Mouse (Mus musculus) heart, adult 2 months (tissue): ENCODE results near the gene Luzp1. TPM values are rescaled to one million over a fixed set of nuclear protein-coding genes. Genes with fewer than 3 reads are reported as not detected.
A peak's percentile ranks its signal among the peaks of the same experiment; 100 is the strongest.

Source experiments
- DNase-seq, 2 experiments: peaks; one replicate each; pipeline ENCODE4 v3.0.0; 2021
- H3K27ac ChIP-seq: fragments of 200-600 bp; 2 replicates; pipeline ENCODE4 v1.8.1; 2022
- H3K27me3 ChIP-seq: fragments of 200-500 bp; 2 replicates; pipeline ENCODE4 v1.6.1; 2012; ENCODE audit warnings: mild to moderate bottlenecking, low read length, inconsistent platforms, mixed read lengths; ENCODE audit not compliant: control insufficient read depth, insufficient read depth
- H3K36me3 ChIP-seq: fragments of 200-500 bp; 2 replicates; pipeline ENCODE4 v1.6.1; 2012; ENCODE audit warnings: low read length, inconsistent platforms; ENCODE audit not compliant: control insufficient read depth, insufficient read depth
- H3K4me1 ChIP-seq: fragments of 200-500 bp; 2 replicates; pipeline ENCODE4 v1.6.1; 2011; ENCODE audit warnings: low read length; ENCODE audit not compliant: control insufficient read depth, insufficient read depth
- H3K4me3 ChIP-seq: fragments of 200-600 bp; 2 replicates; pipeline ENCODE4 v1.8.1; 2022
- H3K79me2 ChIP-seq: fragments of 200-500 bp; replicated peaks from 2 replicates; pipeline ENCODE4 v1.6.1; 2012; ENCODE audit warnings: mild to moderate bottlenecking, inconsistent platforms, low read length, moderate library complexity, mixed read lengths; ENCODE audit not compliant: control insufficient read depth, insufficient read depth
- H3K9ac ChIP-seq: fragments of 200-500 bp; 2 replicates; pipeline ENCODE4 v1.6.1; 2012; ENCODE audit warnings: low read depth, mild to moderate bottlenecking, control low read depth, inconsistent platforms, low read length, mixed read lengths
- CTCF ChIP-seq: fragments of 200-600 bp; IDR thresholded peaks from 2 replicates; pipeline ENCODE4 v1.8.1; 2022; ENCODE audit warnings: antibody characterized with exemption, mild to moderate bottlenecking, moderate library complexity
- EP300 ChIP-seq: fragments of 200-500 bp; IDR thresholded peaks from 2 replicates; pipeline ENCODE4 v1.6.1; 2011; ENCODE audit warnings: low read depth, low read length, control low read depth; ENCODE audit not compliant: insufficient read depth
- POLR2A ChIP-seq: fragments of 200-500 bp; IDR thresholded peaks from 2 replicates; pipeline ENCODE4 v1.6.1; 2011; ENCODE audit warnings: mild to moderate bottlenecking, low read depth, low read length, control low read depth; ENCODE audit not compliant: insufficient read depth
- whole genome bisulfite sequencing: fragments of 180-500 bp; shearing (Covaris S2); methylation state at CpG from one replicate; pipeline ENCODE4 v1.1.7; 2018; 5-methylcytosine and 5-hydroxymethylcytosine counted together
- intact Hi-C: fragments of 180-260 bp; cut with DNase I; formaldehyde crosslinking; loops from one replicate; pipeline ENCODE4 v1.15.1; 2025
- polyA plus RNA-seq: library from polyadenylated mRNA; depleted of rRNA; stranded (reverse); fragments of >200 nt; gene quantifications from 2 replicates; pipeline ENCODE4 v1.2.3, GENCODE M21; 2012
- total RNA-seq, 2 experiments: library from RNA; stranded (reverse); gene quantifications; 2 replicates each; pipeline ENCODE4 v1.2.3; 2021

Luzp1 gene
- total and polyA plus RNA-seq, 3 experiments, result 11.0 to 37.8 (median 36.5) TPM

- no peak overlapping the region for H3K4me3 ChIP-seq
- no peaks in the 10 kb centered on the region for H3K4me1 ChIP-seq
- intact Hi-C loops, result no loop called here
- no peaks in the 10 kb centered on the region for H3K79me2 ChIP-seq
- no peaks in the 10 kb centered on the region for H3K36me3 ChIP-seq
- no peak overlapping the region for H3K27ac ChIP-seq
- no peak overlapping the region for H3K9ac ChIP-seq
- no peak for TF ChIP-seq EP300
- TF ChIP-seq CTCF, result no peak
- TF ChIP-seq POLR2A, result no peak
- DNase-seq, result no peak
- 85% methylated on average over 4 of the region's 4 CpGs for WGBS
- H3K27me3 ChIP-seq, result no peaks in the 10 kb centered on the region
Measured at GRCm38 (mm10) chr4:136434029-136434428, 35.5 kb upstream of the Luzp1 start.

GRCm38 (mm10) chr4:136439106-136439505 is 30.5 kb upstream of the Luzp1 start:
- no peak overlapping the region for H3K27ac ChIP-seq
- no peaks in the 10 kb centered on the region for H3K27me3 ChIP-seq
- intact Hi-C loops, result no loop called here
- H3K36me3 ChIP-seq, result no peaks in the 10 kb centered on the region
- no peak for DNase-seq
- H3K79me2 ChIP-seq, result no peaks in the 10 kb centered on the region
- TF ChIP-seq CTCF (no peak), POLR2A (no peak), EP300 (no peak)
- 69% methylated on average over 4 of the region's 4 CpGs for WGBS
- no peaks in the 10 kb centered on the region for H3K4me1 ChIP-seq
- no peak overlapping the region for H3K9ac ChIP-seq
- no peak overlapping the region for H3K4me3 ChIP-seq

DNA sequence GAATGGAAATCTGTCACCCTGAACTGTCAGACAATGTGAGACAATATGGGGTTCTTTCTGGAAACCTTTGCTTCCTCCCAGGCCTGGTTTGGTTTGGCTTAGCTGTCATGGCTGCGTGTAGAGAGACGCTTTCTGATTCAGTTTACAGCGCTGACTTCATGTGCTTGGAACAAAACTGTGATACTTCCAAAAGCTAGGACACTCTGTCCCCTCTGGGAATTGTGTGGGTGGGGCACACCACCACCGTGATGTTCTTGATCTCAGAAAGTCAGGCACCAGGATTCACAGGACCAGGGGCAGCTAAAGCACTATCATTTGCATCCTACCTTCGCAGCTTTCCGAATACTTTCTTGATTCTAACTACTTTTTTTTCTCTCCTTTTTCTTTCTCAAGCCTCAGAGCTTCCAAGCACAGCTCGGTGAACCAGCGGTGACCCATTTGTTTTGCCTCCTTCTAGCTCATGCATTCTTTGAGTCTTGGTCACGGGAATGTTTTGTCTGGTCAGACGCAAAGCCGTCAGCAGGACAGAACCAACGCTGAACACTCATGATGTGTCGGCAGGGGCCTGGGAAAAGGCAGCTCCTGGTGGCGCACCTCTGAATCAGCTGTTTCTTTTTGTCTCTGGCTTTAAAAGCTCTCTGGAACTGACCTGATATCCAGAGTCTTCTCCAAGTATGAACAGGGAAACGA is 28.1 kb upstream of the Luzp1 start:
- Histone ChIP-seq H3K27me3 (no peaks in the 10 kb centered on the region), H3K36me3 (no peaks in the 10 kb centered on the region), H3K79me2 (no peaks in the 10 kb centered on the region), H3K9ac (no peak overlapping the region), H3K4me1 (no peaks in the 10 kb centered on the region), H3K4me3 (no peak overlapping the region), H3K27ac (no peak overlapping the region)
- TF ChIP-seq POLR2A (no peak), EP300 (0 out of 2 replicates have a peak, but pooled peaks have one; percentile 30), CTCF (no peak)
- intact Hi-C loops, result no loop called here
- DNase-seq, result peak in 1 of 2 experiments; percentile 30
- 53% methylated on average over 15 of the region's 15 CpGs for WGBS

- Histone ChIP-seq H3K27ac (no peak overlapping the region), H3K4me1 (no peaks in the 10 kb centered on the region), H3K9ac (no peak overlapping the region), H3K79me2 (no peaks in the 10 kb centered on the region), H3K27me3 (no peaks in the 10 kb centered on the region), H3K36me3 (no peaks in the 10 kb centered on the region), H3K4me3 (no peak overlapping the region)
- WGBS, result 63% methylated on average over 4 of the region's 4 CpGs
- intact Hi-C loops, result no loop called here
- no peak for DNase-seq
- TF ChIP-seq POLR2A (no peak), CTCF (no peak), EP300 (no peak)
Measured at GRCm38 (mm10) chr4:136444561-136444960, 25.0 kb upstream of the Luzp1 start.

- Histone ChIP-seq H3K9ac (no peak overlapping the region), H3K27ac (no peak overlapping the region), H3K36me3 (no peaks in the 10 kb centered on the region), H3K79me2 (no peaks in the 10 kb centered on the region), H3K27me3 (no peaks in the 10 kb centered on the region), H3K4me3 (no peak overlapping the region), H3K4me1 (no peaks in the 10 kb centered on the region; the same call in 1 of the 2 replicates)
- no peak for TF ChIP-seq CTCF
- TF ChIP-seq EP300, result no peak
- intact Hi-C loops, result no loop called here
- 84% methylated on average over 5 of the region's 5 CpGs for WGBS
- DNase-seq, result no peak
Measured at GRCm38 (mm10) chr4:136449795-136450194, 19.8 kb upstream of the Luzp1 start.

- DNase-seq, result no peak
- Histone ChIP-seq H3K79me2 (no peaks in the 10 kb centered on the region), H3K27me3 (no peaks in the 10 kb centered on the region), H3K27ac (no peak overlapping the region), H3K36me3 (no peaks in the 10 kb centered on the region), H3K4me1 (no peaks in the 10 kb centered on the region; the same call in 1 of the 2 replicates), H3K4me3 (no peak overlapping the region), H3K9ac (no peak overlapping the region)
- TF ChIP-seq EP300 (no peak), CTCF (no peak), POLR2A (no peak)
- intact Hi-C loops, result no loop called here
- WGBS, result 76% methylated on average over 4 of the region's 4 CpGs
Measured at GRCm38 (mm10) chr4:136450271-136450670, 19.3 kb upstream of the Luzp1 start.
